Mouse (Mus musculus) C2C12 (cell line): ENCODE data around the gene Kdm6b. TPM values are rescaled to one million over a fixed set of nuclear protein-coding genes. Genes with fewer than 3 reads are reported as not detected.

Experiments used
- H3K27me3 ChIP-seq: one replicate; pipeline ENCODE4 v1.6.1; 2011; ENCODE audit not compliant: control insufficient read depth, insufficient read depth, insufficient read length
- H3K36me3 ChIP-seq: one replicate; pipeline ENCODE4 v1.6.1; 2011; ENCODE audit not compliant: control insufficient read depth, insufficient read depth
- H3K4me3 ChIP-seq: one replicate; pipeline ENCODE4 v1.5.1; 2011; ENCODE audit warnings: mild to moderate bottlenecking, control low read depth; ENCODE audit not compliant: poor library complexity, insufficient read depth, severe bottlenecking
- H3K79me2 ChIP-seq: one replicate; pipeline ENCODE4 v1.6.1; 2011; ENCODE audit not compliant: control insufficient read depth, insufficient read depth
- H3K79me3 ChIP-seq: one replicate; pipeline ENCODE4 v1.6.1; 2011; ENCODE audit warnings: low read depth, control low read depth
- H3ac ChIP-seq: one replicate; pipeline ENCODE3; 2011; ENCODE audit warnings: low read depth; ENCODE audit not compliant: control insufficient read depth, insufficient read length
- CEBPB ChIP-seq: IDR thresholded peaks from one replicate; pipeline ENCODE4 v1.6.1; 2011; ENCODE audit warnings: low read depth, mild to moderate bottlenecking, control low read depth, moderate library complexity
- CTCF ChIP-seq: IDR thresholded peaks from one replicate; pipeline ENCODE4 v1.5.1; 2011; ENCODE audit not compliant: control insufficient read depth, insufficient read depth, insufficient read length
- FOSL1 ChIP-seq: IDR thresholded peaks from one replicate; pipeline ENCODE4 v1.8.0; 2011; ENCODE audit warnings: mild to moderate bottlenecking, low read length; ENCODE audit not compliant: poor library complexity, insufficient read depth, severe bottlenecking
- MAX ChIP-seq: IDR thresholded peaks from one replicate; pipeline ENCODE4 v1.6.1; 2011; ENCODE audit warnings: mild to moderate bottlenecking, control low read depth
- MYOD1 ChIP-seq: IDR thresholded peaks from one replicate; pipeline ENCODE4 v1.6.1; 2011; ENCODE audit warnings: low read depth; ENCODE audit not compliant: control insufficient read depth, insufficient read length
- MYOG ChIP-seq: IDR thresholded peaks from one replicate; pipeline ENCODE4 v1.6.1; 2011; ENCODE audit not compliant: control insufficient read depth, insufficient read length; ENCODE audit errors: extremely low read depth
- USF1 ChIP-seq: IDR thresholded peaks from one replicate; pipeline ENCODE4 v1.6.1; 2011; ENCODE audit warnings: low read depth, mild to moderate bottlenecking, control low read depth, moderate library complexity
- long read RNA-seq, 2 experiments: library from polyadenylated mRNA; unstranded; transcript quantifications; one replicate each; pipeline ENCODE4 v2.0.0; 2019 to 2020
- polyA plus RNA-seq: library from polyadenylated mRNA; unstranded; fragments of >200 nt; fragmentation: generic; extraction: Trizol; gene quantifications from one replicate; pipeline ENCODE4 v1.2.1, GENCODE M21; 2012; ENCODE audit warnings: missing spikeins

Kdm6b gene
- polyA plus RNA-seq: 9.0 TPM
- long read RNA-seq, experiment 1, partial matches to known transcripts: 0 of 32 reads
- long read RNA-seq, experiment 1, other reads (novel, unspliced or antisense): 32 of 32 reads
- long read RNA-seq, experiment 2, partial matches to known transcripts: 7 of 9 reads
- long read RNA-seq, experiment 2, other reads (novel, unspliced or antisense): 2 of 9 reads

DNA sequence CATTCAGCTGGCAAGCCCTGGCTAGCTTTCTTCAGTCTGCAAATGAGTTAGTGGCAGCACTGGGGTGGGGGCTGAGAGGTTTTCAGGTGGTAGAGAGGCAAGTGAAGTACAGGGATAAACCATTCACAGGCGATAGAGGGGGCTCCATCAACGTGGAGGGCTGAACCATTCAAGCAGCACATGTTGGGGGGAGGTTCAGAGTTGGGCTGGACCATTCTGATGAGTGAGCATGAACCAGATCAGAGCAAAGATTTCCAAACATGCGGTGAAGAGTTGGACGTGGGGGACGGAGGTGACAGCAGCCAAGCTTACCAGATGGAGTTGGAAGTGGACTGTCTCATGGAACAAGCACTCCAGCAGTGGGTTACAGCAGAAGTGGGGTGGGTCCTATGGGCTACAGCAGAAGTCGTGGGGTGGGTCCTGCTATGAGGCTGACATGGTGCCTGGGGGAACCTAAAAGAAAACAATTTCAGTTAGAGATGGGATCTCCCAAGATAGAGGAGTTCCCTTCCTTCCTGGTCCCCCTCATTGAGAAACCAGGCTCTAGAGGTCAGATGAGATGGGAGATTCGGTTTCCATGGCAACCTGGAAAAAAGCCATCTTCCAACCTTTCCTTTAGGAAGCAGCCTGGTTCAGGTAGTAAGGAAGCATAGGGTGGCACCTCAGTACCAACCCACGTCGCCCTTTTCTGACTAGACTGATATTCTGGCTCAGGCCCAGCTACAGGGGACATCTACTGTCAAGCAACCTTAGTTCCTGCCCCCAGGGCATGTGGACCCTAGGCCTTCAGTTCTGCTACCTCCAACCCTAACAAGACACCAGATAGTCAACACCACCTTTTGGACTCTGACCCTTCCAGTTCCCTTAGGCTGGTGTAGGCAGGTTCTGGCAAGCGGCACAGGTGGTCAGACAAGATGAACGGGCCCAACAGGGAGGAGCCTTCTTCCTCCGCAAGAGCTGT lies at the start of gene Kdm6b:
Gene Kdm6b (minus strand): TSS at position 455 of the 961 bp plus-strand sequence.
- H3K79me3 ChIP-seq: peaks cover 38% of the 10 kb centered on the region

GRCm38 (mm10) chr11:69461568-69461967 lies 48.1 kb upstream of the Kdm6b start:
- TF ChIP-seq MYOD1 (no peak), CEBPB (no peak)
- Histone ChIP-seq H3K27me3 (no peaks in the 10 kb centered on the region), H3K79me3 (no peaks in the 10 kb centered on the region), H3ac (no peak overlapping the region), H3K4me3 (no peak overlapping the region), H3K36me3 (no peaks in the 10 kb centered on the region), H3K79me2 (no peaks in the 10 kb centered on the region)

More for the DNA sequence above, at the start of gene Kdm6b:
- Histone ChIP-seq H3K4me3 (peak within 1 kb of the TSS; percentile 78), H3K27me3 (no peaks in the 10 kb centered on the region), H3K79me2 (peaks cover 80% of the 10 kb centered on the region), H3ac (peak within 1 kb of the TSS; percentile 3), H3K36me3 (peaks cover 26% of the 10 kb centered on the region)
- no peak for TF ChIP-seq MYOD1
- no peak for TF ChIP-seq MAX

- Histone ChIP-seq H3K27me3 (no peaks in the 10 kb centered on the region), H3ac (no peak overlapping the region), H3K36me3 (no peaks in the 10 kb centered on the region), H3K79me3 (no peaks in the 10 kb centered on the region), H3K79me2 (no peaks in the 10 kb centered on the region), H3K4me3 (no peak overlapping the region)
- TF ChIP-seq FOSL1 (no peak), MYOD1 (peak; percentile 99)
These were observed 46.4 kb upstream of the Kdm6b start for GRCm38 (mm10) chr11:69459883-69460282.

- TF ChIP-seq MYOD1 (no peak), MAX (no peak), CEBPB (no peak), CTCF (no peak), USF1 (no peak), FOSL1 (no peak), MYOG (no peak)
- Histone ChIP-seq H3K79me3 (no peaks in the 10 kb centered on the region), H3K27me3 (no peaks in the 10 kb centered on the region), H3K79me2 (no peaks in the 10 kb centered on the region), H3K4me3 (no peak overlapping the region), H3ac (no peak overlapping the region), H3K36me3 (no peaks in the 10 kb centered on the region)
These were observed 43.6 kb upstream of the Kdm6b start for GRCm38 (mm10) chr11:69457006-69457579.

GRCm38 (mm10) chr11:69452114-69452867 lies 38.8 kb upstream of the Kdm6b start:
- no peak overlapping the region for H3K4me3 ChIP-seq

More at GRCm38 (mm10) chr11:69452114-69452867, 38.8 kb upstream of the Kdm6b start:
- no peak overlapping the region for H3ac ChIP-seq
- no peaks in the 10 kb centered on the region for H3K79me3 ChIP-seq
- no peaks in the 10 kb centered on the region for H3K79me2 ChIP-seq
- no peaks in the 10 kb centered on the region for H3K27me3 ChIP-seq
- no peaks in the 10 kb centered on the region for H3K36me3 ChIP-seq
- no peak for TF ChIP-seq MAX
- no peak for TF ChIP-seq CTCF
- no peak for TF ChIP-seq MYOG
- no peak for TF ChIP-seq FOSL1
- TF ChIP-seq USF1: no peak
- TF ChIP-seq MYOD1: no peak
